Mouse (Mus musculus) stomach, embryonic 16.5 days (tissue): ENCODE results near the gene Il24. TPM values are rescaled to one million over a fixed set of nuclear protein-coding genes. Genes with fewer than 3 reads are reported as not detected.
A peak's percentile ranks its signal among the peaks of the same experiment; 100 is the strongest.

Source experiments
- ATAC-seq: fragments of 200-750 bp; cut with Nextera tagmentation; 2 replicates; pipeline ENCODE4 v1.8.0; 2017; ENCODE audit warnings: moderate number of reproducible peaks, moderate TSS enrichment; ENCODE audit not compliant: insufficient read depth, low FRiP score
- H3K27ac ChIP-seq: fragments of 300-500 bp; sonication (generic); 2 replicates; pipeline ENCODE4 v1.5.1; 2014; ENCODE audit warnings: low read length
- H3K27me3 ChIP-seq: fragments of 300-500 bp; sonication (generic); 2 replicates; pipeline ENCODE4 v1.6.1; 2014; ENCODE audit warnings: low read length, control low read depth, mixed read lengths; ENCODE audit not compliant: control insufficient read depth, insufficient read depth
- H3K36me3 ChIP-seq: fragments of 300-500 bp; sonication (generic); 2 replicates; pipeline ENCODE4 v1.6.1; 2014; ENCODE audit warnings: low read length; ENCODE audit not compliant: control insufficient read depth, insufficient read depth
- H3K4me1 ChIP-seq: fragments of 300-500 bp; sonication (generic); 2 replicates; pipeline ENCODE4 v1.6.1; 2014; ENCODE audit warnings: low read length, control low read depth, mixed read lengths; ENCODE audit not compliant: control insufficient read depth, insufficient read depth
- H3K4me2 ChIP-seq: fragments of 300-500 bp; sonication (generic); 2 replicates; pipeline ENCODE4 v1.6.1; 2014; ENCODE audit warnings: low read depth, low read length, mixed read lengths
- H3K4me3 ChIP-seq: fragments of 300-500 bp; sonication (generic); replicated peaks from 2 replicates; pipeline ENCODE4 v1.5.1; 2014; ENCODE audit warnings: mild to moderate bottlenecking, low read length
- H3K9ac ChIP-seq: fragments of 300-500 bp; sonication (generic); 2 replicates; pipeline ENCODE4 v1.6.1; 2014; ENCODE audit warnings: low read length
- H3K9me3 ChIP-seq: fragments of 300-500 bp; sonication (generic); replicated peaks from 2 replicates; pipeline ENCODE4 v1.6.1; 2016; ENCODE audit warnings: low read length, control low read depth; ENCODE audit not compliant: control insufficient read depth
- WGBS: fragments of 180-500 bp; shearing (Covaris S2); extraction: QIAGEN DNeasy Blood & Tissue Kit; methylation state at CpG from one replicate; pipeline ENCODE4 v1.1.7; 2014; 5-methylcytosine and 5-hydroxymethylcytosine counted together
- polyA plus RNA-seq: library from polyadenylated mRNA; unstranded; fragments of >200 nt; fragmentation: Nextera tagmentation; extraction: Ambion mirVana; gene quantifications from 2 replicates; pipeline ENCODE4 v1.2.1, GENCODE M21; 2015

Il24 gene
- not detected in 2 replicates for polyA plus RNA-seq

DNA sequence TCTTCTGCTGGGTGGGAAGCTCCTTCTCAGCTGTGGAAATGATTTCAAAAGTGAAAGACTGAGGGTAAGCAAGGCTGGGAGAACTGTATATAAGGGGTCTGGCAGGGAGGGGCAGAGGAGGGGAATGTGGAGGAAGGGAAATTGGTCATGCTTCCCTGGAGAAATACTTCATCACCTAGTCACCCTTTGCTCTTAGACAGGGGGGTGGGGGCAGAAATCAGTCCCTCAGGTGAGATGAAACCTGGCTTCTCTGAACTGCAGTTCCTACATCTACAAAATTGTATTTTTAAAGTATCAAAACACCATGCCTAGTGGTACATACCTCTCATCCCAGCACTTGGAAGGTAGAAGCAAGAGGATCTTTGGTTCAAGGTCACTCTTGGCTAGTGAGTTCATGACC is at the start of gene Il24:
Gene Il24 (minus strand): TSS at position 101 of the 400 bp plus-strand sequence.
- H3K9me3 ChIP-seq: no peaks in the 10 kb centered on the region
- no peak within 1 kb of the TSS for H3K9ac ChIP-seq
- no peaks in the 10 kb centered on the region for H3K27me3 ChIP-seq
- H3K4me3 ChIP-seq: no peak within 1 kb of the TSS
- no peaks in the 10 kb centered on the region for H3K36me3 ChIP-seq
- H3K4me1 ChIP-seq: no peaks in the 10 kb centered on the region
- H3K4me2 ChIP-seq: no peak within 1 kb of the TSS
- no peak within 1 kb of the TSS for H3K27ac ChIP-seq
- ATAC-seq: no peak

DNA sequence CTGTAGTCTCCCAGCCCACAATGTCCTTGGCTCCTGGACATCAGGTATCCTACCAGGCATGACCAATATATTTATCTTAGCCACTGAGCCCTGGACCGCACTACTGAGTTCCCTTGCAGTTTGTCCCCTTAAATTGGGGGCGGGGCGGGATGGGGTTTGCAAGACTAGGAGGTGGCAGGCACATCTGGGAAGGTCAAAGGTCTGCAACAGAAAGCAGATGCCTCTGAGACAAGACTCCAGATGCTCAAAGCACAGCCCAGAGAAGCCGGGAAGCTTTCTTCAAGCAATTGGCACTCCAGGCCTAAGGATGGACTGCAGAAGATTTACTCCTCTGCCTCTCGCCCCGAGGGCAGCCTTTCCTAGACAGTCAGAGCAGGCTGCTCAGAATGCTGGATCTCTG is 49.1 kb upstream of the Il24 start:
- Histone ChIP-seq H3K4me2 (no peak overlapping the region), H3K9me3 (no peaks in the 10 kb centered on the region), H3K9ac (no peak overlapping the region), H3K27me3 (no peaks in the 10 kb centered on the region), H3K36me3 (no peaks in the 10 kb centered on the region), H3K4me1 (no peaks in the 10 kb centered on the region), H3K4me3 (no peak overlapping the region), H3K27ac (no peak overlapping the region)
- no peak for ATAC-seq
- 46% methylated on average over 6 of the region's 6 CpGs for WGBS

DNA sequence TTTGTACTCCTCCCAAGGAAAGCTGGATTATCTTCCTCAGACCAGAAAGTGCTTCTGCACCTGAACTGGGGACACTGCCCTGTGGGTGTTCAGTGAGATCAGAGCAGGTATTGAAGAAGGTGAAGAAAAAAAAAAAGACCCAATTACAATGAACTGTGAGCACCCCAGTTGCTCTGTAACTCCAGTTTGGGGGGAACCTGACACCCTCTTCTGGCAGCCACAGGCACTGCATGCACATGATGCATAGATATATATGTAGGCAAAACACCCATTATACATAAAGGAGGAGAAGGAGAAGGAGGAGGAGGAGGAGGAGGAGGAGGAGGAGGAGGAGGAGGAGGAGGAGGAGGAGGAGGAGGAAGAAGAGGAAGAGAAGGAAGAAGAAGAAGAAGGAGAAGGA is 39.2 kb upstream of the Il24 start:
- no peaks in the 10 kb centered on the region for H3K9me3 ChIP-seq
- no peak overlapping the region for H3K4me3 ChIP-seq
- no peaks in the 10 kb centered on the region for H3K4me1 ChIP-seq
- H3K36me3 ChIP-seq: no peaks in the 10 kb centered on the region
- no peaks in the 10 kb centered on the region for H3K27me3 ChIP-seq
- ATAC-seq: no peak
- no peak overlapping the region for H3K4me2 ChIP-seq
- no peak overlapping the region for H3K9ac ChIP-seq
- H3K27ac ChIP-seq: no peak overlapping the region

DNA sequence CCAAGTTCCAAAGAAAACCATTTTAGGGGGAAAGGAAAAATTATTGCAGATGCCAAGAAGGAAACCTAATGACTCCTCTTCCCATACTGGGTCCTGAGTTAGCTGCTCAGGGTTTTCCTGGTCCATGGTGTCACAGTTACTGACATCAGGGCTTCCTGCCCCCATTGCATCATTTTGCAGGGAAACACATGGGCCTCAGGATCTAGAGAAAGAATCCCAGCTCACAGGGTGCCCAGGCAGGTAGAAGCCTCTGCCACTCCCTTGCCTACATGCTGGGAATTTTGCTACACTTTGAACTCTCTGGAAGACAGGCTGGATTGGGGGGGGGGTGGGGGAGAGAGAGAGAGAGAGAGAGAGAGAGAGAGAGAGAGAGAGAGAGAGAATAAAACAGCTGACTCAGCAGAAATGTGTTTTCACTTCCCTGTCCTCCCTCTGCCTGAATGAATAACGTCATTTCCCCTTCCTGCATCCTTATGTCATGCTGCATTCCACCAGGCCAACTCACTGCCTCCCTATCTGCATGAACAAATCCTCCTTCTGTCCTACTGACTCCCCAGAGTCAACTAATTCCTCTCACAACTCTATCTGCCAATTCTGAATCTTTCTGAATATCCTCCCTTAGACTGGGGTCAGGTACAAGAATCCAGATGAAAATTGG is 31.2 kb upstream of the Il24 start:
- Histone ChIP-seq H3K27ac (no peak overlapping the region), H3K36me3 (no peaks in the 10 kb centered on the region), H3K4me2 (no peak overlapping the region), H3K4me3 (no peak overlapping the region), H3K9me3 (no peaks in the 10 kb centered on the region), H3K9ac (no peak overlapping the region), H3K4me1 (no peaks in the 10 kb centered on the region), H3K27me3 (no peaks in the 10 kb centered on the region)
- ATAC-seq: no peak
- 10% methylated on average over 1 of the region's 1 CpGs for WGBS

DNA sequence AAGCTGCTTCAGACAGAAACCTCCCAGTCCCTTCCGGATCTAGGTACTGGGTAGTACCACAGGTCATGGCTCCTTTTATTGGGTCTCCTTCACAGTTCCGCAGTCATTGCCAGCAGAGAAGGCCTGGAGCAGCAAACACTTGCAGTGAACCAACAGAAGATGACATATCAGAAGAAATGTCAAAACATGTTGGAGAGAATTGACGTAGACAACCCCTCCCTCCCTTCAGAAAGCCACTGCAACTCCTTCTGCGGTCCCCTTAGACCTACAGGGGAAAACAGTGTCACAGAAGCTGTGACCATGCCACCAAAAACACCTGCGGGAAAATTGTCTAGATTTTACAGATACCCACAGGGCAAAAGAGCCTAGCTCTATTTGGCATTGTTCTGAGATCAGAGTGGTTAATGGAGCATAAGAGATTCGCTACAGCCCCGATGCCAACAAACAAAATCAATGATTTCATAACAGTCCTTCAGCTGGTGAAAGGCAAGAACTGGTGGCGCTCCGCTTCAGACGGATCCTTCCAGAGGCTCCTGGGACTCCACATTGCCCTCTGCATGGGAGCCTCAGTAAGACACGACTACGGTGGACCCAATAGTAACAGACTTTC is 24.3 kb upstream of the Il24 start, which contains the start of gene Il20:
Gene Il20 (minus strand): TSS at position 51 of the 610 bp plus-strand sequence.
- no peaks in the 10 kb centered on the region for H3K36me3 ChIP-seq
- H3K4me1 ChIP-seq: no peaks in the 10 kb centered on the region
- no peaks in the 10 kb centered on the region for H3K9me3 ChIP-seq
- H3K27ac ChIP-seq: no peak within 1 kb of the TSS
- 85% methylated on average over 12 of the region's 12 CpGs for WGBS
- H3K27me3 ChIP-seq: no peaks in the 10 kb centered on the region
- no peak within 1 kb of the TSS for H3K4me2 ChIP-seq
- no peak within 1 kb of the TSS for H3K9ac ChIP-seq
- ATAC-seq: no peak
- no peak within 1 kb of the TSS for H3K4me3 ChIP-seq

DNA sequence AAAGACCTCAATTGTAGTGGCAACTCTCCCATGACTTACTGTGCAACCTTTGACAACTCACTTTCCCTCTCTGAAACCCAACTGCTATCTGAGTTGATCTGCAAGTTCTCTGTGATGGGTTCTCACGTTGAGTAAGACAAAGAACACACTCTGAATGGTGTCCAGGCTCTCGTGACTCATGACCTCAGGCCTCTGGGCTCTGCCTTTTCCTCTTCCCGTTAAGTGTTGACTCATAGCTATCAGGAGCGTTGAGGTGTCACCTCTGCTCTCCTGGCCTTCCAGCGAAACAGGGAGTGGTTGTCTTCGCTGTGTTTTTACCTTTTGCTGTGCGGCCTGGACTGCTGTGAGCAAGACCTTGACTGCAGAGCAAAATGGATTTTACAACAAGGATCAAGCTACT is 15.3 kb upstream of the Il24 start:
- H3K27ac ChIP-seq: no peak overlapping the region
- no peak for ATAC-seq
- H3K4me1 ChIP-seq: no peaks in the 10 kb centered on the region
- 63% methylated on average over 7 of the region's 7 CpGs for WGBS
- no peaks in the 10 kb centered on the region for H3K9me3 ChIP-seq
- H3K36me3 ChIP-seq: no peaks in the 10 kb centered on the region
- H3K4me2 ChIP-seq: no peak overlapping the region
- no peak overlapping the region for H3K4me3 ChIP-seq
- H3K27me3 ChIP-seq: no peaks in the 10 kb centered on the region
- no peak overlapping the region for H3K9ac ChIP-seq

DNA sequence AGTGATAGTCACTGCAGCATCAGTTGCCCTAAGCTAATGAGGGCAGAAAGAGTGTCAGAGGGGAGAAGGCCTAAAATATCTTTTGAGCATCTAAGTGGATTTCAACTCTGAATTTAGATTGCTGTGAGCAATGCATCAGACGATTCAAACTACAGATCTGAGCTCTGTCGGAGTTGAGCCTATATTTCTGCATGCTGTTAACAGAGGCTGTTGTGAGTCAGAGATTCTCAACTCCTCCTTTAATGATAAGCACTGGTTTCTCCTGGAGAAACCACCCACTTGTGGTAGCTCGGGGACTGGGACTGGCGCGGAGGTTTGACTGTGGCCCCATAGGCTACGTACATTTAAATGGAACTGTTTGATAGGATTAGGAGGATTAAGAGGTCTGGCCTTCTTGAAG is 7.2 kb upstream of the Il24 start:
- no peak overlapping the region for H3K4me2 ChIP-seq

DNA sequence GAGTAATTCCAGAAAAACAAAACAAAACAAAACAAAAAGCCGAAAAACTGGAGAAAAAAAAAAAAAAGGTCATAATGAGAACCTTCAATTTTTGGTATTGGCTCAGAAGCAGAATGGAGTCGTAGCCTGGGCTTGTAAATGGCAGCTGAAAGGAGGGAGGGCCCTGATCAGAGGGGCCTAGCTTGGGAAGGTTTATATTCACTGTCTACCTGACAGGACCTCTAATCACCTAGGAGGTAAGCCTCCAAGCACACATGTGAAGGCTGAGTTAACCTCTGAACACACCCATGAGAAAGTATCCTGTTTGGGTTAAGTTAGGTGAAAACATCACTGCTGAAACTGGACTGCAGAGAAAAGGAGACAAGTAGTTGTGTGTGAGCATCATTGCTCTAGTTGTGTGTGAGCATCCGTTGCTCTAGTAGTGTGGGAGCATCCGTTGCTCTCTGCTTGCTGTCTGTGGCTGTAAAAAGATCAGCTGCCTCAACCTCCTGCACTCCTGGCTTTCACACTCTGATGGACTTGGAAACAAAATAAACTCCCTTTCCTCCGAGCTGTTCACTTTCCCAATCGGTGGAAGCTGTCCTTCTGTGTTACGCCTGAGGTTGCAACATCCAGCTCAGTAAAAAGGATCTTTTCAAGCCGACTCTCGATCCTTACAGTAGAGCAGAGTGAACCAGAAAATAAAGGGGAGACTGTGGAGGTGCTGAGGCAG is 6.2 kb upstream of the Il24 start:
- no peak for ATAC-seq
- no peak overlapping the region for H3K4me3 ChIP-seq
- no peaks in the 10 kb centered on the region for H3K9me3 ChIP-seq
- H3K27me3 ChIP-seq: no peaks in the 10 kb centered on the region
- H3K9ac ChIP-seq: no peak overlapping the region
- WGBS: 69% methylated on average over 9 of the region's 9 CpGs
- no peak overlapping the region for H3K4me2 ChIP-seq
- H3K36me3 ChIP-seq: no peaks in the 10 kb centered on the region
- H3K4me1 ChIP-seq: no peaks in the 10 kb centered on the region
- H3K27ac ChIP-seq: no peak overlapping the region

More for the DNA sequence above, 7.2 kb upstream of the Il24 start:
- Histone ChIP-seq H3K36me3 (no peaks in the 10 kb centered on the region), H3K4me3 (no peak overlapping the region), H3K27me3 (no peaks in the 10 kb centered on the region), H3K27ac (no peak overlapping the region), H3K9me3 (no peaks in the 10 kb centered on the region), H3K9ac (no peak overlapping the region), H3K4me1 (no peaks in the 10 kb centered on the region)
- 60% methylated on average over 6 of the region's 6 CpGs for WGBS
- ATAC-seq: no peak

DNA sequence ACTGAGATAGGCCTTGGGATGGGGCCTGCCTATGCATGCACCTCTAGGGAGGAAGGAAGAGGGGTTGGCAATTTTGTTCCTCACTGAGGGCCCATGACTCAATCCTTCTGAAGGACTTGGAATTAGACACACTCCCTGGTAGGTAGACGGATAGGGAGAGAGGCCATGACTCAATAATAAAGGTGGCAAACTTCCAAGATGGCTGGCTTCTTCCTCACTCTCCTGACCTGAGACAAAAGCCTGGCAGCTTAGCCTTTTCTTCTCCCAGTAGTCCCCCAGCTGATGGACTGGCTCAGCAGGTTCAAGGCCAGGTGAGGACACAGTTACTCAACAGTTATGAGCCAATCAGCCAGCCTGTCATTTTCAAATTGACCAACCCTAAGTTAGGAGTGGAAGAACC is 5.2 kb upstream of the Il24 start:
- Histone ChIP-seq H3K4me3 (no peak overlapping the region), H3K9ac (no peak overlapping the region), H3K4me1 (no peaks in the 10 kb centered on the region), H3K27me3 (no peaks in the 10 kb centered on the region), H3K4me2 (no peak overlapping the region), H3K27ac (no peak overlapping the region), H3K9me3 (no peaks in the 10 kb centered on the region), H3K36me3 (no peaks in the 10 kb centered on the region)
- WGBS: 50% methylated on average over 1 of the region's 1 CpGs
- ATAC-seq: 0 out of 2 replicates have a peak, but pooled peaks have one; percentile 37
